Comparison of ENCODE assay signal across 16 mouse cellular contexts in genomic region chr2:167950681-167951080, GRCm38 (mm10). TPM values are rescaled to one million over a fixed set of nuclear protein-coding genes. Genes with fewer than 3 reads are reported as not detected.
DNase-seq lines count a peak whose midpoint lies in the region; ATAC-seq and TF ChIP-seq lines count a peak whose summit lies in the region.
"Had no signal": no experiment of that assay in that cellular context is flagged by ENCODE, and none has a peak within 500 bp of the region (broad histone marks: within the 10 kb centered on the region; RNA-seq: fewer than 3 reads in every experiment).

No protein-coding gene starts in this region.

- H3K27me3 ChIP-seq in kidney, embryonic 15.5 days: no peaks in the 10 kb centered on the region
- H3K27me3 ChIP-seq in spleen, adult 2 months (ENCODE audit: control insufficient read depth, insufficient read depth, low read length): no peaks in the 10 kb centered on the region
- H3K27me3 ChIP-seq: embryonic facial prominence, embryonic 12.5 days; forebrain, embryonic 13.5 days; limb, embryonic 12.5 days had no signal

- no peak for TF ChIP-seq POLR2A in spleen, adult 2 months (IDR thresholded peaks at IDR 0.05; ENCODE audit: low read depth, low read length)

- TF ChIP-seq CTCF in spleen, adult 2 months (IDR thresholded peaks at IDR 0.05; ENCODE audit: extremely low read depth, insufficient read depth, insufficient read length, insufficient replicate concordance): no peak

- ATAC-seq in kidney, embryonic 15.5 days (replicated peaks; ENCODE audit: low FRiP score): no peak
- ATAC-seq: forebrain, embryonic 13.5 days had no signal

- H3K36me3 ChIP-seq in kidney, embryonic 15.5 days: 0 out of 2 replicates have a peak, but pooled peaks cover 3% of the 10 kb centered on the region
- H3K36me3 ChIP-seq in spleen, adult 2 months (ENCODE audit: control insufficient read depth, insufficient read depth, low read length): peaks cover 2% of the 10 kb centered on the region
- H3K36me3 ChIP-seq: embryonic facial prominence, embryonic 12.5 days had no signal

- no peak overlapping the region for H3K4me3 ChIP-seq in kidney, embryonic 15.5 days (replicated peaks)
- no peak overlapping the region for H3K4me3 ChIP-seq in spleen, adult 2 months (ENCODE audit: extremely low read depth, insufficient read depth, insufficient read length)
- H3K4me3 ChIP-seq: embryonic facial prominence, embryonic 12.5 days; forebrain, embryonic 13.5 days; limb, embryonic 12.5 days had no signal

- 74% methylated on average over 6 of the region's 6 CpGs for WGBS in kidney, embryonic 15.5 days
- WGBS in spleen, adult 2 months: 81% methylated on average over 6 of the region's 6 CpGs

- H3K27ac ChIP-seq in kidney, embryonic 15.5 days: no peak overlapping the region
- H3K27ac ChIP-seq in spleen, adult 2 months (ENCODE audit: insufficient read depth, low read length): peak overlapping the region; percentile 7; the same call in 1 of the 2 replicates
- H3K27ac ChIP-seq: embryonic facial prominence, embryonic 12.5 days; forebrain, embryonic 13.5 days had no signal

- no peaks in the 10 kb centered on the region for H3K9me3 ChIP-seq in kidney, embryonic 15.5 days (replicated peaks)
- H3K9me3 ChIP-seq: embryonic facial prominence, embryonic 12.5 days; forebrain, embryonic 13.5 days; limb, embryonic 12.5 days had no signal

- H3K9ac ChIP-seq in kidney, embryonic 15.5 days: no peak overlapping the region
- H3K9ac ChIP-seq: embryonic facial prominence, embryonic 12.5 days; forebrain, embryonic 13.5 days; limb, embryonic 12.5 days; lung, embryonic 14.5 days had no signal

- H3K4me2 ChIP-seq in kidney, embryonic 15.5 days: no peak overlapping the region
- H3K4me2 ChIP-seq: embryonic facial prominence, embryonic 12.5 days; forebrain, embryonic 13.5 days; limb, embryonic 12.5 days; lung, embryonic 14.5 days; midbrain, embryonic 11.5 days had no signal

- peaks cover 40% of the 10 kb centered on the region for H3K4me1 ChIP-seq in kidney, embryonic 15.5 days
- peaks cover 54% of the 10 kb centered on the region; the same call in 1 of the 2 replicates for H3K4me1 ChIP-seq in spleen, adult 2 months (ENCODE audit: control insufficient read depth, insufficient read depth, insufficient read length)

- DNase-seq in kidney, adult 18-20 months: peak; percentile 86
- no peak for DNase-seq in spleen, adult 2 months (ENCODE audit: low read depth in 1 of 2, low spot score in 2 of 2)
- DNase-seq in spleen, postnatal 36 days (ENCODE audit: low spot score in 2 of 2): no peak
- DNase-seq in kidney, postnatal 36 days: peak; percentile 87 to 95
- DNase-seq in embryo, embryonic 10.5 days (ENCODE audit: low spot score): no peak
- no peak for DNase-seq in embryo, embryonic 10 days (ENCODE audit: low spot score)
- no peak for DNase-seq in urinary bladder, adult 18-20 months (ENCODE audit: low spot score in 2 of 2)
- DNase-seq: cerebellum, postnatal 14 days; layer of hippocampus, postnatal 36 days; lung, embryonic 14.5 days; thymus, postnatal 14 days had no signal

RNA-seq across cellular contexts. Expression of gene Ptpn1, which starts 18.8 kb away (rescaled TPM):
- polyA plus RNA-seq in kidney, embryonic 15.5 days (2015; fragmentation: Nextera tagmentation; extraction: Ambion mirVana): 57.4 and 71.2 TPM in 2 replicates
- 83.8 and 110 TPM in 2 replicates for polyA plus RNA-seq in spleen, adult 2 months (2012; rRNA removed)

RNA-seq across cellular contexts. Expression of gene Ripor3, which starts 59.7 kb away (rescaled TPM):
- 1.6 and 1.9 TPM in 2 replicates for polyA plus RNA-seq in kidney, embryonic 15.5 days (2015; fragmentation: Nextera tagmentation; extraction: Ambion mirVana)
- 5.3 and 6.7 TPM in 2 replicates for polyA plus RNA-seq in spleen, adult 2 months (2012; rRNA removed)

Comparison
In these comparisons a context has a peak if more than half of its experiments do, and no peak if none do; other contexts are left out.
1. DNase-seq: peak in kidney, adult 18-20 months (single experiment) and kidney, postnatal 36 days (2 of 2); none in spleen, adult 2 months (0 of 2), spleen, postnatal 36 days (0 of 2), embryo, embryonic 10.5 days (single experiment), embryo, embryonic 10 days (single experiment) and urinary bladder, adult 18-20 months (0 of 2).